Mouse (Mus musculus) CD8-positive naive resting alpha-beta T cell, adult 2 months (primary cell): Measurements from ENCODE around the gene Zfp445.

Experiments used
- DNase-seq, 2 experiments: peaks; one replicate each; pipeline ENCODE4 v3.0.0; 2022; ENCODE audit warnings: low read depth in 2 of 2, low spot score in 2 of 2

The Zfp445 gene

DNA sequence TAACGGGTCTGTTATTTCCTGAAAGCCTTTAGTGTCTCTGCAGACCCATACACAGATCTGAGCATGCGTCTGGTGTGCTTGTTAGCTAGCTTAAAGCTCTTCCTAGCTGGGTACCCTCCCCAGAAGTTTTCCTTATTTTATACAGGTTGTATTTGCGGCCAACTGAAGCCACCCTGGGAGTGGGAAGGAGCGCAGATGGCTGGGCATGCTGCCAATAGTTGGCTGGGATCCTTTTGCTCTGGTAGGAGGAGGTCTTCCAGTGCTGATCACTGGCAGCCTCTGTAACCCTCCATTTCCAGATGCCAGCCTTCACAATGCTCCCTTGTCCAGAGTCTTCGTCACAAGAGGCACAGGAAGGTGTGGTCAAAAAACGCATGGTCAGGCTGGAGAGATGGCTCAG lies 29.0 kb downstream of the Zfp445 start:
- DNase-seq: no peak

DNA sequence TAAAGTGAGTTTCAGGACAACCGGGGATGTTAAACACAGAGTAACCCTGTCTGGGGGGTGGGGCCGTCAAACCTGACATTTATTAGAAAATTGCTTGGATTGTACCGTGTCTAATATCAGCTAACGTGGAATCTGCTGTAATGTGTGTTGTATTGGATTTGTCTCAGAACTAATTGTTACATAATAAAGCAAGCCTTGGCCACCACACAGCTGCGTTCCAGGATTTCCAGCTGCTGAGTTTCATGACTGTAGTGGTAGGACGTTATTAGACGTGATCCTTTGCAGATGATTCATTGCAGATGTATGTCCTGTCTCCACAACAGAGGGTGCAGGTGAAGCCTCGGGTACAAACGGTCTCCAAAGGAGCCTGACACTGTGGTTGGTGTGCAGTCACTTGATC lies 29.7 kb downstream of the Zfp445 start:
- no peak for DNase-seq

GRCm38 (mm10) chr9:122829826-122830380 lies 35.9 kb downstream of the Zfp445 start:
- no peak for DNase-seq

GRCm38 (mm10) chr9:122826743-122827142 lies 39.1 kb downstream of the Zfp445 start:
- no peak for DNase-seq

DNA sequence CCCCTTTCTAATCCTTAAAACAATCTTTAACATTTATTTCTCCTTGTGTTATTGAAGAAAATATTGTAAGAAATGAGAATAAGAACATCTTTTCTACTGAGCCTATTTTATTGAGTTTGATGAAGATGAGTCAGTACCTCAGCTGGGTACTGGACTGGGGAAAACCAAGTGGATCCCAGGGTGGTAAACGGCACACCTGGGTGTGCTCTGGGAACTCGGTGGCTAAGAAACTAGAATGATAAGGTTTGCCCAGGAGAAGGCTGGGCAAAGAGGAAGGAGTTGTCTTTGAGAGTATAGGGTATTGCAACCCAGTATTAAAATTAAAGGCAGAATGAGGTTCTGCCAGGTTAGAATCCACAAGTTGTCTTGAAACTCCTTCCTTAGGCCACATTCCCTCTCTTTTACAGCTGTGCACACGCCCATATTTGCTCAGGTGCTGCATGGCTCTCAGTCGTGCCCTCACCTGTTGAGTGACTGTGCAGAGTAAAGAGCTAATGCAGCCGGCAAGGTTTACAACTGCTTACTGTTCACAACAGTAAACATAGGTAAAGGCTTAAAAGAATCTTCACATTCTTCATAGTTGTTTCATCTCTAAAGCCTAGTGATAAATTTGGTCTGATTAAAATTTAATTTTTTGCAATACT lies 42.3 kb downstream of the Zfp445 start:
- no peak for DNase-seq

GRCm38 (mm10) chr9:122815239-122815851 lies 50.5 kb downstream of the Zfp445 start:
- DNase-seq: no peak

- no peak for DNase-seq
Observed at GRCm38 (mm10) chr9:122814775-122815174, 51.0 kb downstream of the Zfp445 start.

DNA sequence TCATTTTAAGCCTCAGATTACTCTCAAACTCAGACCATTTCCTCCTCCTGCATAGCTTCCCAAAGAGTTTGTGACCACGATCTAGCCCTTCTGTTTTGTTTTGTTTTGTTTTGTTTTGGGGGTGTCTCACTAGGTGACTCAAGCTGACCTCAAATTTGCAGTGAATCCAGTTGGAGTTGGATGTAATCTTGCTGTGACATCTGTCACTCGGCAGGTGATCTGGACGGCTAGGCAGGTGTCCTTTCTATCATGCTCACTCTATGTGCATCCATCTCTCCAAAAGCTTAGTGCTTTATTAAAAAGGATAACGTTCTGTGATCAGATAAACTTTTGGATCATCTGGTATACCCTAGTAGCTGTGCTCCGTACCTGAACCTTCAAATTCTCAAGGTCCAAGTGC lies 53.4 kb downstream of the Zfp445 start:
- no peak for DNase-seq

GRCm38 (mm10) chr9:122810212-122810611 lies 55.6 kb downstream of the Zfp445 start:
- DNase-seq: no peak

DNA sequence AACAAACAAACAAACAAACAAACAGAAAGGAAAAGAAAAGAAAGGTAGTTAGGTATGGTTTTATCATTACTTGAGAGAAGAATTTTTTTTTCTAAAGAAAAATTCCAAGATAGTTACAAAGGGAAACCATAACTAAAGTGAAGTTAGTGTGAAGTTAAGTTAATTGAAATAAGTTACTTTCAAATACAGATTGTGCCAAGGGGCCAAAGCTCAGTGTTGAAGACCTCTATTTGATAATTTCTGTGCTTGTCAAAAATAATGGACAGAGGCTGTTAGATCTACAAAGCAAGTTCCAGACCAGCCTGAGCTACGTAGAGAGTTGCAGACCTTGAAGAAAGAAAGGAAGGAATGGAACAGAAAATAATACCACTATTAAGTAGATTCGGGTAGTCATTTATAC lies 58.6 kb downstream of the Zfp445 start:
- DNase-seq: no peak

DNA sequence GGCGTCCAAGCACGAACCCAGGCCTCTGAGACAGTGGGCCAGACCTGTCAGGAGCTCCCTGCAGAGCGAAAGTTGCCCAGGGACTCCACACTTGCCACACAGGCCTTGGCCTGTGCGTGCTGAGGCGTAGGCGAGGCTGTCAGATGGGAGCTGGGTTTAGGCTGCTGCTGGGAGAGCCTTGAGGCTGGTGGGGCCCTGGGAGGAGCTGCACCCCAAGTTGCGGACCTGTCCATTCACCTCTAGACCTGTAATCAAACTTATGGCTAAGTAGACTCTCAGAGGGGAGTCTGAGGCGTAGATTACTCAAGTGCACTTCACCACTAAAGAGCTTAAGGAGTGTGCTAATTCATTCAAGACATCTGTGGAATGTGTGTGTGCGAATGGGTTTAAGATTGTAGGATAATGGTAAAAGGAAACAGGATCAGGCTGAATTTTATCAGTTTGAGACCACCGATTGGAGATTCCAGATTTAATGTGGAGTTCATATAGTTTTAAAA lies 59.9 kb downstream of the Zfp445 start:
- DNase-seq: no peak

DNA sequence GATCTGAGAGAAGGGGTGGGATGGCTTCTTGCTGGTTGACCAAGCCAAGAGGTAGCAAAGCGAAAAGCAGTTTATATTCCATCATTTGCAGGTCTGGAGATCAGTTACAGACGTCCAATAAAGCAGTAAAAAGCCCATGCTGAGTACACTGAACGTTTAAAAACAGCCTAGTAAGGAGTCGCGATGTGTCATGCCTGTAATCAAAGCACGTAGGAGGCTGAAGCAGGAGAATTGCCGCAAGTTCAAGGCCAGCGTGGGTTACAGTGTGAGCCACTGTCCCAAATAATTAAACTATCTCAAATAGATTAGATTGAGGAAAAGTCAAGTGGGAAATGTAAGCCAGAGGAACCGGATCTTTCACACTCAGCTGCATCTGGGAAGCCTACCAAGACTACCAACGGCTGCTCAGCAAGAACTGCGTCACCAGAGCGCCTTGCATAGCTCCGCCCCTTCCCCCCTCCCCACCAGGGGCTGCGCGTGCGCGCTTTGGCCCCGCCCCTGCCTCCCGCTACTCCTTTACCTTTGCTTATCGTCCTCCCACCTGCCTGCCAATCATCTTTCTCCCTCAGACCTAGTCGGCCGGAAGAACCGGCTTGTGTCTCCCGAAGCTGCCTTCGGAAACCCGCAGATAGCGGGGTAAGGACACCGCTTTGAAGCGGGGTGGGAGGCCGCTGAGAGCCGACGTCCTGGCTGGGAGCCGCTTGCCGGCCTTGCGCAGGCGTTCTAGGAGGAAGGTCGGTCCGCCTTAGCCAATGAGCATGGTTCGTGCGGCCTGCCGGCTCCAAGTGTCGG lies 60.6 kb downstream of the Zfp445 start, which contains the start of gene Tcaim:
Tcaim (plus strand) TSS at position 487 of the 792 bp plus-strand sequence.
- peak; percentile 81 to 88 for DNase-seq
